Mouse (Mus musculus) E14TG2a.4 (cell line): ENCODE measurements around the gene Fam240a.

Source experiments
- CTCF ChIP-seq: conservative IDR thresholded peaks from 2 replicates; pipeline ENCODE4 v1.5.1; 2014; ENCODE audit warnings: low read length
- POU5F1 ChIP-seq: IDR thresholded peaks from 2 replicates; pipeline ENCODE4 v1.6.1; 2014; ENCODE audit warnings: low read length, borderline replicate concordance

- TF ChIP-seq CTCF: no peak
- TF ChIP-seq POU5F1: no peak
Measured at GRCm38 (mm10) chr9:110880772-110881171, 35.9 kb downstream of the Fam240a start.
